16 mouse cellular contexts compared by ENCODE assay signal in genomic region chr2:116042934-116043698, GRCm38 (mm10). TPM values are rescaled to one million over a fixed set of nuclear protein-coding genes. Genes with fewer than 3 reads are reported as not detected.
DNase-seq lines count a peak whose midpoint lies in the region; ATAC-seq lines count a peak whose summit lies in the region.
"Had no signal": no experiment of that assay in that cellular context is flagged by ENCODE, and none has a peak within 500 bp of the region (broad histone marks: within the 10 kb centered on the region; RNA-seq: fewer than 3 reads in every experiment).

No protein-coding gene starts in this region.

- no peaks in the 10 kb centered on the region for H3K9me3 ChIP-seq in hindbrain, embryonic 13.5 days
- no peaks in the 10 kb centered on the region for H3K9me3 ChIP-seq in midbrain, embryonic 14.5 days (ENCODE audit: control insufficient read depth, low read length)
- H3K9me3 ChIP-seq: kidney, embryonic 15.5 days; stomach, embryonic 15.5 days had no signal

- H3K4me3 ChIP-seq in hindbrain, embryonic 13.5 days: no peak overlapping the region
- no peak overlapping the region for H3K4me3 ChIP-seq in midbrain, embryonic 14.5 days (replicated peaks; ENCODE audit: low read depth, low read length)
- H3K4me3 ChIP-seq: gastrocnemius, adult 2 months; kidney, embryonic 15.5 days; stomach, embryonic 15.5 days had no signal

- H3K4me1 ChIP-seq in hindbrain, embryonic 13.5 days (replicated peaks): peaks cover 44% of the 10 kb centered on the region
- peaks cover 29% of the 10 kb centered on the region for H3K4me1 ChIP-seq in midbrain, embryonic 14.5 days (ENCODE audit: control insufficient read depth, insufficient read depth, low read length)

- peak; percentile 38; the same call in 1 of the 2 replicates for ATAC-seq in hindbrain, embryonic 13.5 days (ENCODE audit: low FRiP score)
- ATAC-seq in midbrain, embryonic 14.5 days (ENCODE audit: low FRiP score, low TSS enrichment): peak; percentile 48; the same call in 1 of the 2 replicates
- ATAC-seq in monocyte, adult 5-6 weeks (replicated peaks; ENCODE audit: insufficient number of reproducible peaks, low FRiP score, low TSS enrichment, poor library complexity, severe bottlenecking): no peak
- ATAC-seq: CD4-positive, CD25-positive, alpha-beta regulatory T cell, adult 4 months had no signal

- WGBS in hindbrain, embryonic 13.5 days: 31% methylated on average over 12 of the region's 12 CpGs
- 18% methylated on average over 12 of the region's 12 CpGs for WGBS in midbrain, embryonic 14.5 days

- H3K27me3 ChIP-seq in hindbrain, embryonic 13.5 days: no peaks in the 10 kb centered on the region
- no peaks in the 10 kb centered on the region for H3K27me3 ChIP-seq in midbrain, embryonic 14.5 days (ENCODE audit: control insufficient read depth, insufficient read depth, low read length)
- H3K27me3 ChIP-seq: kidney, embryonic 15.5 days; stomach, embryonic 15.5 days had no signal

- peak; percentile 31 for DNase-seq in retina, postnatal 1 day
- DNase-seq in retina, embryonic 14.5 days (ENCODE audit: low spot score): no peak
- peak; percentile 69 for DNase-seq in midbrain, embryonic 14.5 days
- DNase-seq in cerebellum, postnatal 10 days: no peak
- DNase-seq in cerebellum, postnatal 36 days: no peak
- DNase-seq: adrenal gland, adult 8-10 months; cerebellum, adult 9-10 months; gastrocnemius, adult 2 months; heart, adult 11 months; lung, embryonic 14.5 days had no signal

- 0 out of 2 replicates have a peak overlapping the region, but pooled peaks have one; percentile 9 for H3K9ac ChIP-seq in hindbrain, embryonic 13.5 days
- no peak overlapping the region for H3K9ac ChIP-seq in midbrain, embryonic 14.5 days (replicated peaks; ENCODE audit: low read length)
- H3K9ac ChIP-seq: kidney, embryonic 15.5 days; lung, embryonic 14.5 days; stomach, embryonic 15.5 days had no signal

- H3K27ac ChIP-seq in hindbrain, embryonic 13.5 days: peak overlapping the region; percentile 65
- H3K27ac ChIP-seq in midbrain, embryonic 14.5 days (replicated peaks; ENCODE audit: low read depth, low read length): peak overlapping the region; percentile 49
- H3K27ac ChIP-seq: gastrocnemius, adult 2 months; kidney, embryonic 15.5 days; macrophage; stomach, embryonic 15.5 days had no signal

- peaks cover 24% of the 10 kb centered on the region for H3K36me3 ChIP-seq in hindbrain, embryonic 13.5 days
- 0 out of 2 replicates have a peak, but pooled peaks cover 2% of the 10 kb centered on the region for H3K36me3 ChIP-seq in midbrain, embryonic 14.5 days (ENCODE audit: control insufficient read depth, insufficient read depth, low read length)

- H3K4me2 ChIP-seq in hindbrain, embryonic 13.5 days: peak overlapping the region; percentile 25
- H3K4me2 ChIP-seq in midbrain, embryonic 14.5 days (ENCODE audit: low read length): peak overlapping the region; percentile 27
- H3K4me2 ChIP-seq: kidney, embryonic 15.5 days; lung, embryonic 14.5 days; stomach, embryonic 15.5 days had no signal

RNA-seq across cellular contexts. Expression of gene Meis2, which starts 22.5 kb away (rescaled TPM):
- 139 and 175 TPM in 2 replicates for polyA plus RNA-seq in hindbrain, embryonic 13.5 days (2015; fragmentation: Nextera tagmentation; extraction: Ambion mirVana)
- polyA plus RNA-seq in midbrain, embryonic 14.5 days (2014; fragmentation: Nextera tagmentation; extraction: Ambion mirVana): 83.1 and 84.9 TPM in 2 replicates
- total RNA-seq in monocyte, adult 5-6 weeks (2017): not detected in 3 replicates
- polyA plus RNA-seq: CD4-positive, CD25-positive, alpha-beta regulatory T cell, adult 4 months; macrophage had no signal

Comparison
In these comparisons a context has a peak if more than half of its experiments do, and no peak if none do; other contexts are left out.
1. DNase-seq: peak in retina, postnatal 1 day (single experiment) and midbrain, embryonic 14.5 days (single experiment); none in retina, embryonic 14.5 days (single experiment), cerebellum, postnatal 10 days (0 of 2) and cerebellum, postnatal 36 days (0 of 2).